Mouse (Mus musculus) liver, embryonic 14.5 days (tissue): ENCODE measurements around the gene Afap1. TPM values are rescaled to one million over a fixed set of nuclear protein-coding genes. Genes with fewer than 3 reads are reported as not detected.

Experiments
- ATAC-seq: fragments of 200-750 bp; cut with Nextera tagmentation; 2 replicates; pipeline ENCODE4 v1.8.0; 2017; ENCODE audit warnings: moderate number of reproducible peaks, mild to moderate bottlenecking, moderate library complexity; ENCODE audit not compliant: insufficient read depth
- DNase-seq, 3 experiments: peaks; one replicate each; pipeline ENCODE4 v3.0.0-alpha.2; 2012 to 2013; ENCODE audit warnings: low read depth in 3 of 3, low spot score in 3 of 3
- H3K27ac ChIP-seq: fragments of 300-500 bp; sonication (generic); 2 replicates; pipeline ENCODE4 v1.5.1; 2014; ENCODE audit warnings: moderate library complexity, mild to moderate bottlenecking, control low read depth, inconsistent platforms
- H3K27me3 ChIP-seq: fragments of 300-500 bp; sonication (generic); 2 replicates; pipeline ENCODE4 v1.6.1; 2014; ENCODE audit warnings: mild to moderate bottlenecking, low read length, moderate library complexity; ENCODE audit not compliant: control insufficient read depth, insufficient read depth
- H3K36me3 ChIP-seq: fragments of 300-500 bp; sonication (generic); replicated peaks from 2 replicates; pipeline ENCODE4 v1.6.1; 2014; ENCODE audit warnings: low read depth; ENCODE audit not compliant: control insufficient read depth, insufficient read depth
- H3K4me1 ChIP-seq, 2 experiments: fragments of 200-500 bp in 1 of 2; fragments of 300-500 bp in 1 of 2; sonication (generic) in 1 of 2; replicated peaks; 2 replicates each; pipeline ENCODE4 v1.6.1; 2012 to 2014; ENCODE audit warnings: antibody characterized with exemption in 1 of 2, inconsistent platforms in 1 of 2, low read length in 1 of 2; ENCODE audit not compliant: control insufficient read depth in 2 of 2, insufficient read depth in 2 of 2
- H3K4me2 ChIP-seq: fragments of 300-500 bp; sonication (generic); 2 replicates; pipeline ENCODE4 v1.6.1; 2014; ENCODE audit warnings: low read depth, mild to moderate bottlenecking, control low read depth, moderate library complexity
- H3K4me3 ChIP-seq, 2 experiments: fragments of 200-500 bp in 1 of 2; fragments of 300-500 bp in 1 of 2; sonication (generic) in 1 of 2; 2 replicates each; pipeline ENCODE4 v1.5.1; 2012 to 2014; ENCODE audit warnings: low read depth in 2 of 2, low read length in 2 of 2, mild to moderate bottlenecking in 2 of 2, control low read depth in 1 of 2, inconsistent platforms in 1 of 2, moderate library complexity in 1 of 2; ENCODE audit not compliant: insufficient read depth in 1 of 2
- H3K9ac ChIP-seq: fragments of 300-500 bp; sonication (generic); replicated peaks from 2 replicates; pipeline ENCODE4 v1.6.1; 2014; ENCODE audit warnings: mild to moderate bottlenecking, control low read depth, moderate library complexity
- H3K9me3 ChIP-seq: fragments of 300-500 bp; sonication (generic); 2 replicates; pipeline ENCODE4 v1.6.1; 2016; ENCODE audit warnings: low read length, mixed read lengths; ENCODE audit not compliant: control insufficient read depth
- CTCF ChIP-seq: IDR thresholded peaks from 2 replicates; pipeline ENCODE4 v1.5.1; 2016; ENCODE audit warnings: antibody characterized with exemption, low read depth, control low read depth
- EP300 ChIP-seq: IDR thresholded peaks from 2 replicates; pipeline ENCODE4 v1.6.1; 2016; ENCODE audit warnings: antibody characterized with exemption, low read depth
- WGBS: fragments of 180-500 bp; shearing (Covaris S2); extraction: QIAGEN DNeasy Blood & Tissue Kit; methylation state at CpG from one replicate; pipeline ENCODE4 v1.1.7; 2014; ENCODE audit not compliant: insufficient replicate concordance; 5-methylcytosine and 5-hydroxymethylcytosine counted together
- polyA plus RNA-seq, 2 experiments: library from polyadenylated mRNA; depleted of rRNA in 1 of 2; stranded (reverse) in 1 of 2; unstranded in 1 of 2; fragments of >200 nt; fragmentation: Nextera tagmentation in 1 of 2; extraction: Ambion mirVana in 1 of 2; gene quantifications; 2 replicates each; pipeline versions ENCODE4 v1.2.1 to v1.2.3; 2012 to 2014

The Afap1 gene
- polyA plus RNA-seq, 2 experiments = 0.58 to 0.76 TPM

- H3K36me3 ChIP-seq = no peaks in the 10 kb centered on the region
- ATAC-seq (no peak), DNase-seq (no peak)
- H3K9ac ChIP-seq = no peak overlapping the region
- WGBS = 69% methylated on average over 8 of the region's 8 CpGs
- TF ChIP-seq CTCF = no peak
- TF ChIP-seq EP300 = no peak
- H3K27ac ChIP-seq = no peak overlapping the region
- no peaks in the 10 kb centered on the region for H3K9me3 ChIP-seq
- no peaks in the 10 kb centered on the region for H3K27me3 ChIP-seq
- no peak overlapping the region for H3K4me2 ChIP-seq
- H3K4me1 ChIP-seq = no peaks in the 10 kb centered on the region
- H3K4me3 ChIP-seq = no peak overlapping the region
These were observed 33.4 kb downstream of the Afap1 start for GRCm38 (mm10) chr5:35926511-35926910.

GRCm38 (mm10) chr5:35931296-35931695 lies 38.2 kb downstream of the Afap1 start:
- Histone ChIP-seq H3K4me3 (no peak overlapping the region), H3K36me3 (no peaks in the 10 kb centered on the region), H3K4me1 (no peaks in the 10 kb centered on the region), H3K27me3 (no peaks in the 10 kb centered on the region), H3K9ac (no peak overlapping the region), H3K27ac (no peak overlapping the region), H3K4me2 (no peak overlapping the region), H3K9me3 (no peaks in the 10 kb centered on the region)
- DNase-seq = no peak
- TF ChIP-seq CTCF = no peak
- TF ChIP-seq EP300 = no peak
- ATAC-seq = no peak
- WGBS = 52% methylated on average over 5 of the region's 5 CpGs

DNA sequence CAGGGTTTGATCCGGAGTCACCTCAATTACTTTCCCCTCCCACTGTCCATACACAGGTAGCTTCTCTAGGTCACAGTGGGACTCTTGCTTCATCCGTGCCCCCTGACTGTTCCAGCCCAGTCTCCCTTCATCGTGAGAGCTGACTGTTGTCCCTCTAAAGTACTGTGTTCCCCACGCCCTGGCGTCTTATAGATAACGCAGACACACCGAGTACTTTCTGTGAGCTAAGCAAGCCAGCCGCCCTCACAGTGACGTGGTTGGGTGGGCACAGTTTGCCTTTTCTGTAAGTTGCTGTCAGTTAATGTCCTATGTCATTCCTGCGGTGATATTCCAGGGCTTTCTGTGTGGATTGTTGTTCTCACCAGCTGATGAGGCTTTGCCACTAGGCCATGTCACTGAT lies 39.9 kb downstream of the Afap1 start:
- Histone ChIP-seq H3K9ac (no peak overlapping the region), H3K27ac (no peak overlapping the region), H3K4me2 (no peak overlapping the region), H3K4me1 (no peaks in the 10 kb centered on the region), H3K27me3 (no peaks in the 10 kb centered on the region), H3K36me3 (no peaks in the 10 kb centered on the region), H3K4me3 (no peak overlapping the region), H3K9me3 (no peaks in the 10 kb centered on the region)
- DNase-seq = no peak
- WGBS = 51% methylated on average over 10 of the region's 10 CpGs
- no peak for ATAC-seq
- TF ChIP-seq EP300 (no peak), CTCF (no peak)

- H3K36me3 ChIP-seq = no peaks in the 10 kb centered on the region
These were observed 42.8 kb downstream of the Afap1 start for GRCm38 (mm10) chr5:35935939-35936338.

DNA sequence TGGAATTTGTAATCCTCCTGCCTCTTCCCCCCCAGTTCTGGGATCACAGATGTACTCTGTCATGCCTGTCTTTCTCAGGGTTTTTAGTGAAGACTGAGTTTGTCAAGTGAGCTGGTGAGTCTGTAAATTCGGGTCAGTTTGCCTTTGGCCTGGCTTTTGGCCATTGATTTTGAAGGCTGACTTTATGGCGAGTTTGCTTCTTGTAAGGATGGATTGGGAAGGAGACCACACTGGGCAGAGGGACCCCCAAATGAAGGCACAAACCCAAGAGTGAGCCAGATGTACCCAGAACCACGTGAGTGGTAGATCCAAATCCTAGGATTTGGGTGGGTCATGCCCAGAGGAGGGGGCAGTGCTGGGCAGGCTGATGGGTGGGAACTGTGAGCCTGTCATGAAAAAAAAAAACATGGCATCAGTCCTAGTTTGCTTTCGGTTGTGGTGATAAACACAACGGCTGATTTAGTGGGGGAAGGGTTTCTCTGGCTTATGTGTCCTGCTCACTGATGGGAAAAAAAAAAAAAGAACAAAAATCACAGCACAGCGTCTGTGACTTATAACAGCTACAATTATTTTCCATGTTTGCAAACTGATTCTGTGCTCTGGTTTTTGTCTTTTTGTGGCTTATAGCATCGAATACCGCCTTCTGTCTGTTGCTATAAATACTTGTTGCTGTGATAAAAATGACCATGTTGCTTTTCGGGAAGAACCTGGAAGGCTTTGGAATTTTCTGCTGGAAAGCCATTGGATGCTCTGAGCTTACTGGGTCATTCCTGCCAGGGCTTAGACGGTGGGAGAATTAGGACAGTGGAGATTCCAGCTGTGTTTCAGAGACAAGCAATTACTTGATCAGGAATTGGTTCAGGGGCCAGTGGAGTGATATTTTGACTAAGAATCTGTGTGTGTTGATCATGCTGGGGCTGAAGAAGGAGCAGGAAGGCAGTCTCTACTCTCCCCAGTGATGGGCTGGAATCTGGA lies 45.4 kb downstream of the Afap1 start:
- Histone ChIP-seq H3K9ac (no peak overlapping the region), H3K9me3 (no peaks in the 10 kb centered on the region), H3K4me2 (no peak overlapping the region), H3K27ac (no peak overlapping the region), H3K4me3 (no peak overlapping the region), H3K27me3 (no peaks in the 10 kb centered on the region), H3K36me3 (no peaks in the 10 kb centered on the region), H3K4me1 (no peaks in the 10 kb centered on the region)
- DNase-seq (no peak), ATAC-seq (no peak)
- 45% methylated on average over 10 of the region's 10 CpGs for WGBS
- TF ChIP-seq EP300 = no peak
- no peak for TF ChIP-seq CTCF

More at GRCm38 (mm10) chr5:35935939-35936338, 42.8 kb downstream of the Afap1 start:
- Histone ChIP-seq H3K9me3 (no peaks in the 10 kb centered on the region), H3K27ac (no peak overlapping the region), H3K27me3 (no peaks in the 10 kb centered on the region), H3K9ac (no peak overlapping the region), H3K4me2 (no peak overlapping the region), H3K4me1 (no peaks in the 10 kb centered on the region), H3K4me3 (no peak overlapping the region)
- TF ChIP-seq EP300 (no peak), CTCF (no peak)
- 70% methylated on average over 7 of the region's 7 CpGs for WGBS
- ATAC-seq (no peak), DNase-seq (no peak)
